Mouse (Mus musculus): ENCODE measurements around the gene Itprid2. TPM values are rescaled to one million over a fixed set of nuclear protein-coding genes. Genes with fewer than 3 reads are reported as not detected.

The Itprid2 gene
- polyA plus RNA-seq, 1 experiment from 2014 or later, result 17.5 TPM

DNA sequence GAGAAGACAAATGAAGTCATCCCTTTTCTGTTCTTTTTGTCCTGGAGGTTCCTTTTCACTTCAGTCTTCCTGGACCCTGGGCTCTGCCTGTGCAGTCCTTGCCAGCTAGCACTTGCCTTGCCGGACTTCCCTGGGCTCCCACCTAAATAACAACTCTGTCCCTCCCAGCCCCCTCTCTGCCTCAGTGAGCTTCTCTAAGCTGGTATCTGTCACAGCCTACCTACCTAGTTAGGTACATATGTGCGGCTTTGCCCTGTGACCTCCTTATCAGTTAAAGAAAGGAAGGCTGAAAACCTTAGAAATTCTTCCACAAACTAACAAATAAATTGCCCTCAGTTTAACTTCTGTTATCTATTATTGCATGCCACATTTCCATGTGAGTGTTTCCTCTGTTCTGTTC lies 28.0 kb upstream of the Itprid2 start:
- H3K27me3 ChIP-seq (replicated peaks; ENCODE audit: control insufficient read depth, insufficient read depth, low read length), result no peaks in the 10 kb centered on the region

DNA sequence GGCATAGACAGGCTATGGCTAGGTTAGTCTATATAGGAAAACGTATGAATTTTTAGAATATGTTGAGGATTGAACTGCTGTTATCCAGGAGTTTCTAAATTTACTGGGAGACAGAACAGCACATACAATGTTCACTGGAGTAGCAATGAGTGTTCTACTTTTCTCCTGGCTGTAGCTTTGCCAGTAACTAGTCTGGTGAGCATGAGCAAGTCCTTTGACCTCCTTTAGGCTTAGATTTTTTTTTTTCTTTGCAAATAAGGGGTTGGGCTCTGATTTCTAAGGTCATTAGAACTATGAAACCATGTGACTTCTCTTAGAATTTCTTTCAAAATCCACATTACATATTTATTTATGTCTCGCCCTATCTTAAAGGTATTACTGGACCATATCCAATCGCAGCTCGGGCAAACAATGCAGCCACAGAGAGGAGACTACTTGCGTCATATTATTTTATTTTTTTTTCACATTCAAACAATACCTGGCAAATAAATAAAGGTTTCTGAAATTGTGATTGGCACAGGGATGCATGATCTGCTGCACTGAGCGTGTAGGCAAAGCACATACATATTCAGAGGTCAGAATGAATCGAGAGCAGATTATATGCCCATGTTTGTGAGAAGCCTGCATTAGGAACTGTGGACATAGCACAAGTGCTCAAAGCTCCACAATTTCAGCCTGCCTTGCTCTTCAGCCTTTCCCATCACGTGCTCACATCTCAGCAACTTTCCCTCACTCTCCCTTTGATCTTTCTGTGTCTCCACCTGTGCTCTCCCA lies 26.7 kb upstream of the Itprid2 start:
- no peak for DNase-seq (ENCODE audit: low spot score)
- ATAC-seq (ENCODE audit: low read depth), result no peak
- Histone ChIP-seq H3K27me3 (replicated peaks; ENCODE audit: control insufficient read depth, insufficient read depth, low read length) (no peaks in the 10 kb centered on the region), H3K9me3 (ENCODE audit: control insufficient read depth, low read length) (no peaks in the 10 kb centered on the region), H3K4me3 (ENCODE audit: low read depth, low read length) (no peak overlapping the region), H3K4me2 (ENCODE audit: low read depth, low read length) (no peak overlapping the region), H3K27ac (replicated peaks; ENCODE audit: low read depth, low read length) (no peak overlapping the region), H3K4me1 (ENCODE audit: control insufficient read depth, insufficient read depth, low read length) (no peaks in the 10 kb centered on the region), H3K36me3 (ENCODE audit: control insufficient read depth, insufficient read depth, low read length) (no peaks in the 10 kb centered on the region), H3K9ac (ENCODE audit: low read depth, low read length) (no peak overlapping the region)
- WGBS, result 77% methylated on average over 8 of the region's 8 CpGs

More for the DNA sequence above, 28.0 kb upstream of the Itprid2 start:
- Histone ChIP-seq H3K4me1 (ENCODE audit: control insufficient read depth, insufficient read depth, low read length) (0 out of 2 replicates have a peak, but pooled peaks cover under 1% of the 10 kb centered on the region), H3K36me3 (ENCODE audit: control insufficient read depth, insufficient read depth, low read length) (no peaks in the 10 kb centered on the region), H3K9ac (ENCODE audit: low read depth, low read length) (no peak overlapping the region), H3K4me2 (ENCODE audit: low read depth, low read length) (no peak overlapping the region), H3K27ac (replicated peaks; ENCODE audit: low read depth, low read length) (no peak overlapping the region), H3K9me3 (ENCODE audit: control insufficient read depth, low read length) (no peaks in the 10 kb centered on the region), H3K4me3 (ENCODE audit: low read depth, low read length) (no peak overlapping the region)
- 64% methylated on average over 2 of the region's 2 CpGs for WGBS
- ATAC-seq (ENCODE audit: low read depth) (no peak), DNase-seq (ENCODE audit: low spot score) (no peak)

DNA sequence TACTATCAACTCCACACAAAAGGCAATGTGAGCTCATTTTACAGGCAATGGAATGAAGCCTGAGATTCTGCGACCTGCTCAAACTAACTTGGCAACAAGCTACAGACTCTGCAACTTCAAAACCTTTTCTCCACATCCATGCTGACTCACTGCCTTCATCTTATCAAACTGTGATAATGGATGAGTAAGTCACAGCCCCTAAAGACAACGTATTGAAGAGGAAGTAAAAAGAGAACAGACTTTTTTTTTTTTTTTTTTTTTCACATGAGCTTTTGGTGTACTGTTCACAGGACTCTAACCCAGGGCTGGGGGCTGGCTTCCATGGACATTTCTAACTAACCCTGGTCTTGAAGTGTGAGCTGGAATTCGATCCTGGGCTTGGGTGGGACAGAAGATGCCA lies 24.3 kb upstream of the Itprid2 start:
- DNase-seq (ENCODE audit: low spot score) (no peak), ATAC-seq (ENCODE audit: low read depth) (no peak)
- 63% methylated on average over 3 of the region's 3 CpGs for WGBS
- H3K4me2 ChIP-seq (ENCODE audit: low read depth, low read length), result no peak overlapping the region
- H3K27me3 ChIP-seq (replicated peaks; ENCODE audit: control insufficient read depth, insufficient read depth, low read length), result no peaks in the 10 kb centered on the region
- no peaks in the 10 kb centered on the region for H3K36me3 ChIP-seq (ENCODE audit: control insufficient read depth, insufficient read depth, low read length)
- no peak overlapping the region for H3K27ac ChIP-seq (replicated peaks; ENCODE audit: low read depth, low read length)
- H3K9ac ChIP-seq (ENCODE audit: low read depth, low read length), result no peak overlapping the region
- no peak overlapping the region for H3K4me3 ChIP-seq (ENCODE audit: low read depth, low read length)
- H3K4me1 ChIP-seq (ENCODE audit: control insufficient read depth, insufficient read depth, low read length), result no peaks in the 10 kb centered on the region
- no peaks in the 10 kb centered on the region for H3K9me3 ChIP-seq (ENCODE audit: control insufficient read depth, low read length)

DNA sequence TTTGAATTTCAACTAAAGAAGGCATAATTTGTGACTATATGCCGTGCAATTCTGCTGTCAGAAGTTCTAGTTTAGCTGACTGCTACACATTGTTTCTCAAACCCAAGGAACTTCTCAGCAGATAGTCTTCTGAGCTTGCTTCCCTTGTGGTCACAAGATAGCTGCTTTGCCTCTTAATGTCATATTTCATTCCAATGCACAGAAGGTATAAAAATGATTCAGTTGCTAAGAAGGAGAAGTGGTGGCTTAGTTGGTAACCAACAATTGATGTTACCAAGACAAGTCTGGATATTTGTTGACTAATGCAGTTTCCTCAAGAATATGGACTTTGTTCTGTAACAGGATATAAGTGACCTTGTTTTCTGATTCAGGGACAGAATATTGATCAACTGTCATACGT lies 17.0 kb upstream of the Itprid2 start:
- Histone ChIP-seq H3K27ac (replicated peaks; ENCODE audit: low read depth, low read length) (no peak overlapping the region), H3K4me2 (ENCODE audit: low read depth, low read length) (no peak overlapping the region), H3K9ac (ENCODE audit: low read depth, low read length) (no peak overlapping the region), H3K4me1 (ENCODE audit: control insufficient read depth, insufficient read depth, low read length) (no peaks in the 10 kb centered on the region), H3K4me3 (ENCODE audit: low read depth, low read length) (no peak overlapping the region), H3K36me3 (ENCODE audit: control insufficient read depth, insufficient read depth, low read length) (no peaks in the 10 kb centered on the region), H3K9me3 (ENCODE audit: control insufficient read depth, low read length) (no peaks in the 10 kb centered on the region), H3K27me3 (replicated peaks; ENCODE audit: control insufficient read depth, insufficient read depth, low read length) (no peaks in the 10 kb centered on the region)
- ATAC-seq (ENCODE audit: low read depth), result no peak
- WGBS, result 82% methylated on average over 2 of the region's 2 CpGs
- DNase-seq (ENCODE audit: low spot score), result no peak

DNA sequence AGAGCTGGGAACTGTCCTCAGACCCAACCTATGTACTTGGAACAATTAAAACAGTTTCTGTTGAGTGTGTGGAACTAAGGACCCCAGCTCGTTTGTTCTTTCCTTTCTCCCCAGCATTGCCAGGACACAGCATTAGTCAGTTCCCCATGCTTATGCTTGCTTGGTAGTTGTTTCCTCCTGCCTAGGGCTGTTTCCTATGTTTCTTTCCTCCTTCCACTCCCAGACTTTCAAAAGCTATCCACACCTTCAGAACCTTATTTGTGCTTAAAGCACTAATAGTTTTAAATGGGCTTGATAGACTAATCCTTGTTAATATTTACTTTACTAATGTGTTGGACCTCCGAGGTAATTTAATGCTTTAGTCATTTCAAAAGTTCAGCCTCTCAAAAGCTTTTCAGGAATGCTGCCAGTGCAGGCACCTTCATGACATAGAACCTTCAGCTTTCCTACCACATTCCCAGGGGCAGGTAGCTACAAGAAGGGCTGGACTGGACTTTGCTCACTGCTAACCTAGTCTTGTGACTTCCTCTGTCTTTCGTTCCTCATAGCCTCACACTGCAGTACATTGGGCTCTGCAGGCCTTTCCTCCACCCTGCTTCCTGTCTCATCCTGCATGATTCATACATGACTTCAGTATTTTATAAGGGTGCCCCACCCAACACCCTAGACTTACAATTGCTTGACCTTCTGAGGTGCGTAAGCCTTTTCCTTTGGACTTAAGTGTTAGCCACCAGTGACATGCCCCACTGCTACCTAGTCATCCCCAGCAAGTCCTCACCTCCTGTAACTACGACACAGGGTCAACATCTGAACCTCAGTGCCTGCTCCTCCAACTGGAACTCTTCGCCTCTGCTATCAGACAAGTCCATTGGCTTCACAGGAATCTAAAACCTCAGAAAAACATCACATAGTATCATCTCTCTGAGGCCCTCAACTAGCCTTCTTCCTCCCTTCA lies 16.3 kb upstream of the Itprid2 start:
- Histone ChIP-seq H3K4me1 (ENCODE audit: control insufficient read depth, insufficient read depth, low read length) (no peaks in the 10 kb centered on the region), H3K9ac (ENCODE audit: low read depth, low read length) (no peak overlapping the region), H3K9me3 (ENCODE audit: control insufficient read depth, low read length) (no peaks in the 10 kb centered on the region), H3K27me3 (replicated peaks; ENCODE audit: control insufficient read depth, insufficient read depth, low read length) (no peaks in the 10 kb centered on the region), H3K27ac (replicated peaks; ENCODE audit: low read depth, low read length) (no peak overlapping the region), H3K4me2 (ENCODE audit: low read depth, low read length) (no peak overlapping the region), H3K4me3 (ENCODE audit: low read depth, low read length) (no peak overlapping the region), H3K36me3 (ENCODE audit: control insufficient read depth, insufficient read depth, low read length) (no peaks in the 10 kb centered on the region)
- DNase-seq (ENCODE audit: low spot score) (no peak), ATAC-seq (ENCODE audit: low read depth) (no peak)
- WGBS, result 75% methylated on average over 6 of the region's 6 CpGs

DNA sequence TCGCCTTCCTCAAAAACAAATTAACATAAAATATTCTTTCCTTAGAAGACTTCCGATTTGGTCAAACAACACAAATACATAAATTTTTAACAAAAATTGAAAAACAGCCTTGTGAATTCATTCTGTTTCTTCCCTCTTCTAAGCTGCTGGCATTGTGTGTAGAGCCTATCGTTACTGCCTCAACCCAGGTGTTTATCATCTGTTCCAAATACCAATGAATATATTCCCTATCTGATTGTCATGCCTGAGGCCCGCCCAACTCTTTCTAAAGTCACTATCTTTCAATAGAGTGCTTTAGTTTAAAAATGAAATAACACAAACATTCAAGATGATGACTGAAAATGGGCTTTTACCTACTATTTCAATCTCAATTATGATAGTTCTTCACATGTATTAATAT lies 11.9 kb upstream of the Itprid2 start:
- DNase-seq (ENCODE audit: low spot score), result no peak
- no peak for ATAC-seq (ENCODE audit: low read depth)
- WGBS, result 85% methylated on average over 4 of the region's 4 CpGs
- no peaks in the 10 kb centered on the region for H3K27me3 ChIP-seq (replicated peaks; ENCODE audit: control insufficient read depth, insufficient read depth, low read length)
- no peak overlapping the region for H3K27ac ChIP-seq (replicated peaks; ENCODE audit: low read depth, low read length)
- no peak overlapping the region for H3K9ac ChIP-seq (ENCODE audit: low read depth, low read length)
- H3K36me3 ChIP-seq (ENCODE audit: control insufficient read depth, insufficient read depth, low read length), result no peaks in the 10 kb centered on the region
- H3K4me3 ChIP-seq (ENCODE audit: low read depth, low read length), result no peak overlapping the region
- no peaks in the 10 kb centered on the region for H3K9me3 ChIP-seq (ENCODE audit: control insufficient read depth, low read length)
- no peak overlapping the region for H3K4me2 ChIP-seq (ENCODE audit: low read depth, low read length)
- no peaks in the 10 kb centered on the region for H3K4me1 ChIP-seq (ENCODE audit: control insufficient read depth, insufficient read depth, low read length)

DNA sequence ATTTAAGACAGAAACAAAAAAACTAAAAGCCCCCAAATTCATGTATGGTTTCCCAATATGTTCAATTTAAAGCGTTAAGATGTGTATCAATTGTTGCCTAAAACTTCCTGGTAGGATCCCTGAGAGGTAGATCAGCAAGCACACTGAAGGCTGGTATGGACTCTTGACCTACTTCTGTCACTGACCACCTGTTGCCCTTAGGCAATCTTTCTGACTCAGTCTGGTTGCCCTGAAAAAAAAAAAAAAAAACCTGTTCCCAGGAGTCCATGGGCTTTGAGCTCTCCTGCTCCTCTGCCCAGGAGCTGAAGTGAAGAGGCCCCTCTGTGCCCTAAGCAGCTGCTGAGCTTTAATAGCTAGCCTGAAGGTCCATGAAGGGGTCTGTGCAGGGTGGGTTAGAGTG lies 7.5 kb upstream of the Itprid2 start:
- Histone ChIP-seq H3K27me3 (replicated peaks; ENCODE audit: control insufficient read depth, insufficient read depth, low read length) (no peaks in the 10 kb centered on the region), H3K9ac (ENCODE audit: low read depth, low read length) (no peak overlapping the region), H3K9me3 (ENCODE audit: control insufficient read depth, low read length) (no peaks in the 10 kb centered on the region), H3K27ac (replicated peaks; ENCODE audit: low read depth, low read length) (no peak overlapping the region), H3K36me3 (ENCODE audit: control insufficient read depth, insufficient read depth, low read length) (no peaks in the 10 kb centered on the region), H3K4me3 (ENCODE audit: low read depth, low read length) (no peak overlapping the region), H3K4me2 (ENCODE audit: low read depth, low read length) (no peak overlapping the region), H3K4me1 (ENCODE audit: control insufficient read depth, insufficient read depth, low read length) (no peaks in the 10 kb centered on the region)
- DNase-seq (ENCODE audit: low spot score), result no peak
- 86% methylated on average over 1 of the region's 1 CpGs for WGBS
- ATAC-seq (ENCODE audit: low read depth), result no peak

DNA sequence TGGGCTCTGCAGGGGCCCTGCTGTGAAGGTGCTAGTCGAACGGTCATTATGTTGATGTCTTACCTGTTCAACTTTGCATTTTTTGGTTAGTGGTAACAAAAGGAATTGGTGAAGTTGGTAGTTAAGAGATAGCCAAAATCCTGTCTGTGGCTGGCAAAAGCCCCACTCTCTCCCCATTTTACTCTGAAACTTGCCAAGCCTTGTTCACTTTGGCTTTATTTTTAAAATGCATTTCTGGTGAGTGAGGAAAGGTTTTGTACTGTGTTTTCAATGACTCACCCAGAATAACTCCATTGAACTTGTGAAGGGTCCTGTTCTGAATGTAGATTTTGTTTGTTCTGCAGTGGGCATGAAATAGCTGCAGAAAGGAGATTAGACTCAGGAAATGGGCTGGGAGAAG lies 4.9 kb upstream of the Itprid2 start:
- DNase-seq (ENCODE audit: low spot score) (no peak), ATAC-seq (ENCODE audit: low read depth) (no peak)
- H3K4me2 ChIP-seq (ENCODE audit: low read depth, low read length), result no peak overlapping the region
- no peak overlapping the region for H3K9ac ChIP-seq (ENCODE audit: low read depth, low read length)
- H3K36me3 ChIP-seq (ENCODE audit: control insufficient read depth, insufficient read depth, low read length), result no peaks in the 10 kb centered on the region
- 71% methylated on average over 2 of the region's 2 CpGs for WGBS
- no peaks in the 10 kb centered on the region for H3K27me3 ChIP-seq (replicated peaks; ENCODE audit: control insufficient read depth, insufficient read depth, low read length)
- H3K4me3 ChIP-seq (ENCODE audit: low read depth, low read length), result no peak overlapping the region
- H3K27ac ChIP-seq (replicated peaks; ENCODE audit: low read depth, low read length), result no peak overlapping the region
- no peaks in the 10 kb centered on the region for H3K9me3 ChIP-seq (ENCODE audit: control insufficient read depth, low read length)
- H3K4me1 ChIP-seq (ENCODE audit: control insufficient read depth, insufficient read depth, low read length), result no peaks in the 10 kb centered on the region; the same call in 1 of the 2 replicates
